Mouse (Mus musculus) heart, adult 2 months (tissue): ENCODE measurements at regions not wholly inside any gene's neighbourhood (a gene's known extent, or its start where the extent isn't known, plus 50 kb on each side); places are given as distances from the start of the nearest gene placed in this dataset.
"Not testable (repeated sequence)": the region's sequence is repeated elsewhere in the genome, so short reads cannot be mapped to it uniquely, and the experiment has no call there.

ENCODE experiments used
- DNase-seq, 2 experiments: peaks; one replicate each; pipeline ENCODE4 v3.0.0; 2021
- H3K27ac ChIP-seq: fragments of 200-600 bp; 2 replicates; pipeline ENCODE4 v1.8.1; 2022
- H3K27me3 ChIP-seq: fragments of 200-500 bp; 2 replicates; pipeline ENCODE4 v1.6.1; 2012; ENCODE audit warnings: mild to moderate bottlenecking, low read length, inconsistent platforms, mixed read lengths; ENCODE audit not compliant: control insufficient read depth, insufficient read depth
- H3K36me3 ChIP-seq: fragments of 200-500 bp; 2 replicates; pipeline ENCODE4 v1.6.1; 2012; ENCODE audit warnings: low read length, inconsistent platforms; ENCODE audit not compliant: control insufficient read depth, insufficient read depth
- H3K4me1 ChIP-seq: fragments of 200-500 bp; 2 replicates; pipeline ENCODE4 v1.6.1; 2011; ENCODE audit warnings: low read length; ENCODE audit not compliant: control insufficient read depth, insufficient read depth
- H3K4me3 ChIP-seq: fragments of 200-600 bp; 2 replicates; pipeline ENCODE4 v1.8.1; 2022
- H3K79me2 ChIP-seq: fragments of 200-500 bp; replicated peaks from 2 replicates; pipeline ENCODE4 v1.6.1; 2012; ENCODE audit warnings: mild to moderate bottlenecking, inconsistent platforms, low read length, moderate library complexity, mixed read lengths; ENCODE audit not compliant: control insufficient read depth, insufficient read depth
- H3K9ac ChIP-seq: fragments of 200-500 bp; 2 replicates; pipeline ENCODE4 v1.6.1; 2012; ENCODE audit warnings: low read depth, mild to moderate bottlenecking, control low read depth, inconsistent platforms, low read length, mixed read lengths
- CTCF ChIP-seq: fragments of 200-600 bp; IDR thresholded peaks from 2 replicates; pipeline ENCODE4 v1.8.1; 2022; ENCODE audit warnings: antibody characterized with exemption, mild to moderate bottlenecking, moderate library complexity
- EP300 ChIP-seq: fragments of 200-500 bp; IDR thresholded peaks from 2 replicates; pipeline ENCODE4 v1.6.1; 2011; ENCODE audit warnings: low read depth, low read length, control low read depth; ENCODE audit not compliant: insufficient read depth
- POLR2A ChIP-seq: fragments of 200-500 bp; IDR thresholded peaks from 2 replicates; pipeline ENCODE4 v1.6.1; 2011; ENCODE audit warnings: mild to moderate bottlenecking, low read depth, low read length, control low read depth; ENCODE audit not compliant: insufficient read depth
- WGBS: fragments of 180-500 bp; shearing (Covaris S2); methylation state at CpG from one replicate; pipeline ENCODE4 v1.1.7; 2018; 5-methylcytosine and 5-hydroxymethylcytosine counted together
- intact Hi-C: fragments of 180-260 bp; cut with DNase I; formaldehyde crosslinking; loops from one replicate; pipeline ENCODE4 v1.15.1; 2025

- no peaks in the 10 kb centered on the region for H3K36me3 ChIP-seq
- no peaks in the 10 kb centered on the region for H3K27me3 ChIP-seq
- intact Hi-C loops, result no loop called here
- H3K27ac ChIP-seq, result no peak overlapping the region
- TF ChIP-seq CTCF, result no peak
- no peak for TF ChIP-seq EP300
- no peak for TF ChIP-seq POLR2A
- H3K4me1 ChIP-seq, result no peaks in the 10 kb centered on the region
- DNase-seq, result no peak
- no peaks in the 10 kb centered on the region for H3K79me2 ChIP-seq
- WGBS, result 80% methylated on average over 1 of the region's 1 CpGs
- no peak overlapping the region for H3K9ac ChIP-seq
- no peak overlapping the region for H3K4me3 ChIP-seq
Observed at GRCm38 (mm10) chr15:52438403-52438802, 1446.3 kb upstream of the Gm7489 start.

GRCm38 (mm10) chr15:52458782-52459181 is 1425.9 kb upstream of the Gm7489 start:
- H3K79me2 ChIP-seq, result no peaks in the 10 kb centered on the region
- intact Hi-C loops, result loop anchor here (2.0 to 5.0 kb wide), 2 partner anchors 548 to 761 kb away; no protein-coding TSS in a partner anchor
- H3K4me3 ChIP-seq, result no peak overlapping the region
- no peak overlapping the region for H3K9ac ChIP-seq
- no peaks in the 10 kb centered on the region for H3K36me3 ChIP-seq
- H3K27me3 ChIP-seq, result no peaks in the 10 kb centered on the region
- peak; percentile 55; the same call in 1 of the 2 replicates for TF ChIP-seq EP300
- TF ChIP-seq POLR2A, result no peak
- TF ChIP-seq CTCF, result peak; percentile 91
- no peaks in the 10 kb centered on the region for H3K4me1 ChIP-seq
- 2% methylated on average over 3 of the region's 3 CpGs for WGBS
- peak; percentile 38 to 62 for DNase-seq
- H3K27ac ChIP-seq, result no peak overlapping the region

- intact Hi-C loops, result loop anchor here (2.0 to 5.0 kb wide), 2 partner anchors 549 to 762 kb away; no protein-coding TSS in a partner anchor
- Histone ChIP-seq H3K4me1 (no peaks in the 10 kb centered on the region), H3K27me3 (no peaks in the 10 kb centered on the region), H3K36me3 (no peaks in the 10 kb centered on the region), H3K4me3 (no peak overlapping the region), H3K9ac (no peak overlapping the region), H3K27ac (no peak overlapping the region), H3K79me2 (no peaks in the 10 kb centered on the region)
- no peak for TF ChIP-seq CTCF
- 84% methylated on average over 1 of the region's 1 CpGs for WGBS
- DNase-seq, result no peak
Observed at GRCm38 (mm10) chr15:52459315-52459714, 1425.4 kb upstream of the Gm7489 start.

- TF ChIP-seq EP300, result no peak
- no peak for TF ChIP-seq POLR2A
- no peak for TF ChIP-seq CTCF
- WGBS, result 53% methylated on average over 8 of the region's 8 CpGs
- intact Hi-C loops, result no loop called here
- no peak overlapping the region for H3K4me3 ChIP-seq
- no peak overlapping the region for H3K9ac ChIP-seq
- no peaks in the 10 kb centered on the region for H3K79me2 ChIP-seq
- DNase-seq, result no peak
- H3K27ac ChIP-seq, result no peak overlapping the region
- no peaks in the 10 kb centered on the region for H3K4me1 ChIP-seq
- H3K27me3 ChIP-seq, result no peaks in the 10 kb centered on the region
- no peaks in the 10 kb centered on the region for H3K36me3 ChIP-seq
Observed at GRCm38 (mm10) chr15:52464226-52465138, 1420.2 kb upstream of the Gm7489 start.

GRCm38 (mm10) chr15:52478124-52478523 is 1406.6 kb upstream of the Gm7489 start:
- DNase-seq, H3K4me3 ChIP-seq, H3K9ac ChIP-seq, intact Hi-C loops, H3K4me1 ChIP-seq, H3K27me3 ChIP-seq, H3K36me3 ChIP-seq, H3K79me2 ChIP-seq, H3K27ac ChIP-seq: not testable (repeated sequence)
- 84% methylated on average over 20 of the region's 20 CpGs for WGBS

GRCm38 (mm10) chr15:52480834-52481233 is 1403.9 kb upstream of the Gm7489 start:
- H3K9ac ChIP-seq, result no peak overlapping the region
- intact Hi-C loops, result no loop called here
- no peak for DNase-seq
- H3K27me3 ChIP-seq, result no peaks in the 10 kb centered on the region
- no peak overlapping the region for H3K4me3 ChIP-seq
- no peak overlapping the region for H3K27ac ChIP-seq
- no peaks in the 10 kb centered on the region for H3K4me1 ChIP-seq
- 47% methylated on average over 3 of the region's 3 CpGs for WGBS
- TF ChIP-seq EP300 (no peak), POLR2A (no peak), CTCF (no peak)
- no peaks in the 10 kb centered on the region for H3K79me2 ChIP-seq
- H3K36me3 ChIP-seq, result no peaks in the 10 kb centered on the region
